Mouse (Mus musculus) stomach, postnatal 0 days (tissue): ENCODE measurements around the gene Ttf2.

Experiments
- CTCF ChIP-seq: IDR thresholded peaks from 2 replicates; pipeline ENCODE4 v1.5.1; 2016; ENCODE audit warnings: antibody characterized with exemption, low read depth, mild to moderate bottlenecking, moderate library complexity
- EP300 ChIP-seq: optimal IDR thresholded peaks from 2 replicates; pipeline ENCODE3; 2016; ENCODE audit warnings: antibody characterized with exemption

DNA sequence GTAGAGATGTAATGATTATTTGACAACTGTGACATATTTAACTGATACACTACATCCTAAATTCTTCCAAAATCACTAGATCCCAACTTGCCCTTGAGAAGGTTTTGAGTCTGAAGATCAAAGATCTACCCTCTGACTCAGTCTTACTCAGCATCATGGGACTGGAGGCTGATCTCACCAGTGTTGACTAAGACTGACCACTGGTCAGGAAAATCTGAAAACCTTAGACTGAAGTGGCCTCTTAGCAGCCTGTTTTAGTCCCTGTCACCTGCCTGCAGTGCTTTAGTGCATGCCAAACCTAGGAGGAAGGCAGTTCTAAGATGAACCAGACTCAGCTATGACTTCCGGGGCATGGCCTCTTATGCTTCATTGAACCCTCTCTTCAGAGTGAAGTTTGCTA is 80.2 kb downstream of the Ttf2 start:
- TF ChIP-seq CTCF (no peak), EP300 (no peak)
